ENCODE assay signal across 9 mouse cellular contexts in genomic region chr4:121002400-121003171, GRCm38 (mm10). TPM values are rescaled to one million over a fixed set of nuclear protein-coding genes. Genes with fewer than 3 reads are reported as not detected.
DNase-seq lines count a peak whose midpoint lies in the region; ATAC-seq and TF ChIP-seq lines count a peak whose summit lies in the region.
"Had no signal": no experiment of that assay in that cellular context is flagged by ENCODE, and none has a peak within 500 bp of the region (broad histone marks: within the 10 kb centered on the region; RNA-seq: fewer than 3 reads in every experiment).

No protein-coding gene starts in this region.

- peak overlapping the region; percentile 77 for H3K27ac ChIP-seq in left cerebral cortex, adult 2 months
- 0 out of 2 replicates have a peak overlapping the region, but pooled peaks have one; percentile 32 for H3K27ac ChIP-seq in cortical plate, adult 2 months (ENCODE audit: insufficient read depth, low read length)

- intact Hi-C loops in left cerebral cortex, adult 2 months (cut with DNase I): no loop called here
- intact Hi-C loops in left cerebral cortex, postnatal 14 days (cut with DNase I): no loop called here

- no peak for TF ChIP-seq CTCF in left cerebral cortex, adult 2 months (IDR thresholded peaks at IDR 0.05)
- no peak for TF ChIP-seq CTCF in cortical plate, adult 2 months (IDR thresholded peaks at IDR 0.05; ENCODE audit: extremely low read depth, insufficient read depth, low read length)

- peaks cover 22% of the 10 kb centered on the region for H3K4me1 ChIP-seq in cortical plate, adult 2 months (ENCODE audit: control insufficient read depth, insufficient read depth, low read length)

- TF ChIP-seq POLR2A in cortical plate, adult 2 months (IDR thresholded peaks at IDR 0.05; ENCODE audit: extremely low read depth, insufficient read depth, low read length): no peak

- no peak overlapping the region for H3K4me3 ChIP-seq in left cerebral cortex, adult 2 months
- no peak overlapping the region for H3K4me3 ChIP-seq in cortical plate, adult 2 months (ENCODE audit: insufficient read depth, low read length)
- H3K4me3 ChIP-seq: limb, embryonic 15.5 days had no signal

- peak; percentile 64 for ATAC-seq in inflammation-experienced regulatory T-cells, adult 6 months

- DNase-seq in left cerebral cortex, adult 2 months (ENCODE audit: extremely low spot score in 1 of 2, low spot score in 2 of 2): no peak
- DNase-seq in left cerebral cortex, postnatal 14 days (ENCODE audit: low spot score in 2 of 2): no peak
- peak; percentile 78 for DNase-seq in naive thymus-derived CD4-positive, alpha-beta T cell, adult 2 months (ENCODE audit: low read depth)
- DNase-seq in right cerebral cortex, postnatal 36 days (ENCODE audit: low spot score in 2 of 2): no peak
- no peak for DNase-seq in urinary bladder, adult 2 months (ENCODE audit: low spot score)
- no peak for DNase-seq in layer of hippocampus, postnatal 25 days (ENCODE audit: extremely low spot score in 1 of 2, low spot score in 1 of 2)

RNA-seq across cellular contexts. Expression of gene Smap2, which starts 14.5 kb away (rescaled TPM):
- 100 to 1,000 TPM; 186 to 201 TPM for total RNA-seq in left cerebral cortex, adult 2 months (2021)
- total RNA-seq in left cerebral cortex, postnatal 14 days (2021): 100 to 1,000 TPM; 160 to 163 TPM
- polyA plus RNA-seq in cortical plate, adult 2 months (2012; rRNA removed): 100 and 101 TPM in 2 replicates
- 10 to 100 TPM; 39.3 to 42.2 (median 40.5) TPM for polyA plus RNA-seq in inflammation-experienced regulatory T-cells, adult 6 months (2017; shearing (Covaris generic))
- 13.5 and 17.5 TPM in 2 replicates for polyA plus RNA-seq in urinary bladder, adult 2 months (2012; rRNA removed)
- total RNA-seq in layer of hippocampus, postnatal 25 days (2021): 100 to 1,000 TPM; 156 to 157 TPM

RNA-seq across cellular contexts. Expression of gene Col9a2, which starts 36.6 kb away (rescaled TPM):
- 1 to 10 TPM; 7.0 to 7.4 TPM for total RNA-seq in left cerebral cortex, adult 2 months (2021)
- total RNA-seq in left cerebral cortex, postnatal 14 days (2021): 10 to 100 TPM; 10.2 to 12.7 TPM
- polyA plus RNA-seq in cortical plate, adult 2 months (2012; rRNA removed): 5.3 and 5.6 TPM in 2 replicates
- not detected for polyA plus RNA-seq in inflammation-experienced regulatory T-cells, adult 6 months (2017; shearing (Covaris generic))
- polyA plus RNA-seq in urinary bladder, adult 2 months (2012; rRNA removed): 0.17 and 0.21 TPM in 2 replicates
- 1 to 10 TPM; 3.4 to 3.8 TPM for total RNA-seq in layer of hippocampus, postnatal 25 days (2021)

RNA-seq across cellular contexts. Expression of gene Zfp69, which starts 51.1 kb away (rescaled TPM):
- total RNA-seq in left cerebral cortex, adult 2 months (2021): 1 to 10 TPM; 2.1 to 3.2 TPM
- 1 to 10 TPM; 1.8 TPM for total RNA-seq in left cerebral cortex, postnatal 14 days (2021)
- 1.5 and 2.2 TPM in 2 replicates for polyA plus RNA-seq in cortical plate, adult 2 months (2012; rRNA removed)
- polyA plus RNA-seq in inflammation-experienced regulatory T-cells, adult 6 months (2017; shearing (Covaris generic)): 1 to 10 TPM; 1.2 to 2.4 (median 1.8) TPM
- polyA plus RNA-seq in urinary bladder, adult 2 months (2012; rRNA removed): 1.6 and 2.0 TPM in 2 replicates
- 1 to 10 TPM; 1.9 to 2.2 TPM for total RNA-seq in layer of hippocampus, postnatal 25 days (2021)
